Mouse (Mus musculus): ENCODE results near the gene Eif2ak2. TPM values are rescaled to one million over a fixed set of nuclear protein-coding genes. Genes with fewer than 3 reads are reported as not detected.

Gene Eif2ak2
- 3.1 and 4.2 TPM in 2 replicates for polyA plus RNA-seq (2012; rRNA removed)

DNA sequence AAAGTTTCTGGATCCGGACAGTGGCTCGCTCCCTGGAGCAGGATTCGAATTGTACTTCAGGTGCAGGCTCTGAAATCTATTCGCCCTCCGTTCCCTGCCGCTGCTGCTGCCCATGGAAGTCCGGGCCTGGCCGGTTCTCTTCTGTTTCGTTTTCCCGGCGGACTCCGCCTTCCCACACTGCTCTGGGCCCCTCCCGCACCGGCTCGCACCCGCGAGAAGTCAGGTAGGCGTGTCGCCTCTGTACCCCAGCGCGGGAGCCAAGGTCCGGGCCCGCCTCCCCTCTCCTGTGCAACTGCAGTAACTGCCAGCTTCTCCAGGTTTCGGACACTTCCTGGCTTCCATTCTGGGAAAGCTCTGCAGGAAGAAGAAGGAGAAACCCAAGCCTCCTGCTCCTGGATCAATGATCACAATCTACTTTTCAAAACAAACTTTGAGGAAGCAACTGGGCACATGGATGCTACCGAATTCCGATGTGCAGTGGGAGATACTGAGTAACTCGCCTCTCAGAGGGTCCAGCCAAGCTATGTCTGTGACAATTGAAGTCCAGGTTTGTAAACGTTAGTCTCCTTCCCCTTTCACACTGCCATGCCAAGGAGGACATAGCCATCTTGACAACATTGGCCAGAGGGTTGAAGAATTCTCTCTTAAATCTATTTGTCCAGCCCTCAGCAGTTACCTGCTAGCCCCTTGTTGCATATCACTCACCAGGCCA lies at the start of gene Eif2ak2:
Gene Eif2ak2 (minus strand): TSS at position 173 of the 712 bp plus-strand sequence.
- DNase-seq (ENCODE audit: extremely low spot score in 1 of 2, low spot score in 1 of 2): peak; percentile 11 to 53

DNA sequence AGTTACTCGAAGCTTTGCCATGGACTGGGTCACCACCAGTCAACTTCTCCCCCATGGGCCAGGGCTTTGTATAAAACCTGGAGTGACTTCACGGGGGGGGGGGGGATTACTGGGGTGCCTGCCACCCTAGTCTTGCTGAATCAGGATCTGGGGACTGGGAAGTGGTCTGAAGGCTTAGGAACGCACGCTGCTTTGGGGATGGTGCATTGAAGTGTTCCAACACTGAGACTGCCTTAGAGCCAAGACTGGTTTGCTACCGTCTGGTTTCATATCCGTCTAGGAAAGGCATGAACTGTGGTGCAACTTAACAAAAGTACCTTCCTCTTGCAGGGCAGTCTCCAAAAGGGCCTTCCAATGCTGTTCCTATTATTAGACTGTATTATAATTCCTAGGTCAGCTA lies 35.3 kb upstream of the Eif2ak2 start:
- peak; percentile 6 to 20 for DNase-seq (ENCODE audit: extremely low spot score in 1 of 2, low spot score in 1 of 2)

DNA sequence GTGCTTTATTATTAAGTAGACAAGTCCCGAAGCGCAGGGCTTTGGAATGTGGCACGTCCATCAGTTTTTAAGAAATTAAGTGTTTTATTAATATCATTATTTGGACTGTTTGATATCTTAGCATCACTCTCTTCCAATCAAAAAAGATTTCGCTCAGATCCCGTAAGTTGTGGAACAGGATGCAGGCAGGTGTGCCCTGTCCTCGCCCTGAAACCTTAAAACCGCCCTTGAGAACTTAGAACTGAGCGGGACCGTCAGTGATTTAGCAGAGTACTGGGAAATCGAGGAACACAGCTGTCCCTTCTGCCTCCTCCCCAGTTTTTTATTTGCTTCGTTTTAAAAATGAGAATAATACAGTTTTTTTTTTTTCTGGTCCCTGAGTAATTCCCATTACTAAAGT lies 34.5 kb upstream of the Eif2ak2 start:
- DNase-seq (ENCODE audit: extremely low spot score in 1 of 2, low spot score in 1 of 2): no peak

GRCm38 (mm10) chr17:78916369-78916813 lies 34.0 kb upstream of the Eif2ak2 start, which contains the start of gene Cebpzos:
TSS of gene Cebpzos (plus strand) at chr17:78916500.
- DNase-seq (ENCODE audit: extremely low spot score in 1 of 2, low spot score in 1 of 2): peak; percentile 81 to 90

DNA sequence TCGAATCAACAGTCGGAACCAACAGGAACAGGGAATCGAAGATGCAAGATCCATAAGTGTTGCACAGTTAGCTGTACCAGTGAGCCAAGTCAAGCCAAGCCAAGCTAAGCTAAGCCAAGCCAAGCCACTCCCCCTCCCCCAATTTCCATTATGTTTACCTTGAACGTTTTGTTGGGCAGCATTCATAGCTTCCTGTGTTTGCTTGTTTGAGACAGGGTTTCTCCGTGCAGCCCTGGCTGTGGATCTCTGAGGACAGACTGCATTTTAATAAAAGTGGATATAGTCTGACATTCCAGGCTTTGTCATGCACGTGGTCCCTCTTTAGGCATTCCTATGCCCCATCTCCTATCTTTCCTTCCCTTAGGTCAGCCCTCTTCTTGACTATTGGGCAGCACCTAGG lies 33.4 kb upstream of the Eif2ak2 start:
- no peak for DNase-seq (ENCODE audit: extremely low spot score in 1 of 2, low spot score in 1 of 2)

DNA sequence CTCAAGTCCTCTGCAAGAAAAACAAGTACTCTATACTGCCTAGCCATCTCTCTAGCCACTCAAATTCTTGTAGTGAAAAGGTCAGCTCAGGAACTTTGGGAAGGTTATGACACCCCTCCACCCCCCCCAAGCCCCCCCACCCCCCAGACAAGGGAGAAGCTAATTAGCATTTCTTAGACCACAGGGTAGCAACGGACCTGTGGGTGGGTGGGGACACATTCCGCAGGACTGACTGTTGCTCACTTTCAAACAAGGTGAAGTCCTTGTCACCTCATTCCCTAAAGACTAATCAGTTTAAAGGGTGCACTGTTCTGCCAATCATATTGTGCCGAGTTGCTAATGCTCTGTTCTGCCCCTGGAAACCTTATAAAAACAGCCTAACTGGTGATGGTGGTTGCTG lies 31.5 kb upstream of the Eif2ak2 start:
- no peak for DNase-seq (ENCODE audit: extremely low spot score in 1 of 2, low spot score in 1 of 2)

DNA sequence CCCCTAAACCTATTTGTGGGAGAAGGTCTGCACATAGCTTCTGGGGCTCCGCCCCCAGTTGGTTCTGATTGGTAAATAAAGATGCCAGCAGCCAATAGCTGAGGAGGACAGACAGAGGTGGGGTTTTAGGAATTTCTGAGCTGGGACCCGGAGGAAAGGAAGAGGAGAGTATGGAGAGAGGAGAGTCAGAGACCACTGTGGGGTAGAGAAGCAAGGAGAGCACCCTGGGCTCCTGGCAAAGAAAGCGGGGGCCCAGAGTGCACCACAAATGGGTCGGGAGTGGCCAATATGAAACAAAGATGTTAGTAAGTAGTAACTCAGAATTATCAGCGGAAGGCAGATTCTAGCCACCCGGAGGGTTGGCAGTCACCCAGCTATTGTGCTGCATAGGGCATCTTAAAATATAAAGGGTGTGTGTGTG lies 30.5 kb upstream of the Eif2ak2 start:
- peak in 1 of 2 experiments; percentile 27 for DNase-seq (ENCODE audit: extremely low spot score in 1 of 2, low spot score in 1 of 2)

DNA sequence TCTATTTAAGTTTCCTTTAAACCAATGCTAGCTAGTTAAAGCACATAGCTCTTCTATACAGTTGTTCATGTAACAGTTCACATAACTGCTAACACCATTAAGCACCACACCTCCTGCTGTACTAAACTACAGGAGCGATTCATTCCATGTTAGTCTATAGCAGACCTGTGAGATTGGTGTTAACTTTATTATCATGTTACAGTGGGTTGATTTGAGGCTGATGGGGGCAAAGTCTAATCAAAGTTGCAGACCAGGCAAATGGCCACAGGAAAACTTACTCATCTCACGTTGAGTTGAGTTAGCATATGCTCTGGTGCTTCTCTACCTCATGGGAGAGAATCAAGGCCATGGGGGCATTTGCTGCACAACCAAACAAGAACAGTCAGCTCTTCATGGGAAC lies 27.0 kb upstream of the Eif2ak2 start:
- no peak for DNase-seq (ENCODE audit: extremely low spot score in 1 of 2, low spot score in 1 of 2)

DNA sequence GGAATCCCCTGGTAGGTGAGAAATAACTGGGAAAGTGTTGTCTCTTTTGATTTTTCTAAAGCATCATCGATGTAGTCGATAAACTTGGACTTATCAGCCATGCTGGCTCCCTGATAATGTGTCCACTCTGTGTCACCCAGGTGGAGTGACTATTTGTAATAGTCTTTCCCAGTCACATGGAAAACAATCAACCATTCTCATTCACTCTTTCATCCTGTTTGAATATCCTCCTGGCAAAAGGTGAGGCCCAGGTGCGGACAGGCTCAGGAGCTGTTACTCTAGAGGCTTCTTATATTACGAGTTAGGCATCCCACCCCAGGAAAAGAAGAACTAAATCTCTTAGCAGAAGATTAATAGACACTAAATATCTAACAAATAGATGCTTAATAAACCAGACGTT lies 24.5 kb upstream of the Eif2ak2 start, which contains the start of gene Sult6b1:
Gene Sult6b1 (minus strand): TSS at position 101 of the 400 bp plus-strand sequence.
- no peak for DNase-seq (ENCODE audit: extremely low spot score in 1 of 2, low spot score in 1 of 2)

GRCm38 (mm10) chr17:78903158-78903557 lies 20.8 kb upstream of the Eif2ak2 start:
- no peak for DNase-seq (ENCODE audit: extremely low spot score in 1 of 2, low spot score in 1 of 2)

- peak in 1 of 2 experiments; percentile 53 for DNase-seq (ENCODE audit: extremely low spot score in 1 of 2, low spot score in 1 of 2)
Measured at GRCm38 (mm10) chr17:78895394-78895793, 13.0 kb upstream of the Eif2ak2 start.

DNA sequence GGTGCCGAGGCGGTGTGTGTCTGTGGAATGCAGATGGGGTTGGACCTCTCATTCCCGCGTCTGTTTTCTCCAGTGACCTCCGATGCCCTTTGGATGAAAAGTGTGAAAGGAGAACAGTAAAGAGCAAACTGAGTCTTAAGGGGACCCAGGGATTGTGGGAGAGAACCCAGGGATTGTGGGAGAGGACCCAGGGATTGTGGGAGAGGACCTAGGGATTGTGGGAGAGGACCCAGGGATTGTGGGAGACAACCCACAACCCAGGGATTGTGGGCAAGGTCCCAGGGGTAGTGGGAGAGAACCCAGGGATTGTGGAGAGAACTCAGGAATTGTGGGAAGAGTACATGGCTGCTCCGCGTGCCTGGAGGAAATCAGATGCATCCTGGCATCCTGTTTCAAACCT lies 12.6 kb upstream of the Eif2ak2 start:
- no peak for DNase-seq (ENCODE audit: extremely low spot score in 1 of 2, low spot score in 1 of 2)

GRCm38 (mm10) chr17:78891020-78891419 lies 8.6 kb upstream of the Eif2ak2 start:
- no peak for DNase-seq (ENCODE audit: extremely low spot score in 1 of 2, low spot score in 1 of 2)

- no peak for DNase-seq (ENCODE audit: extremely low spot score in 1 of 2, low spot score in 1 of 2)
Measured at GRCm38 (mm10) chr17:78889184-78889583, 6.8 kb upstream of the Eif2ak2 start.

DNA sequence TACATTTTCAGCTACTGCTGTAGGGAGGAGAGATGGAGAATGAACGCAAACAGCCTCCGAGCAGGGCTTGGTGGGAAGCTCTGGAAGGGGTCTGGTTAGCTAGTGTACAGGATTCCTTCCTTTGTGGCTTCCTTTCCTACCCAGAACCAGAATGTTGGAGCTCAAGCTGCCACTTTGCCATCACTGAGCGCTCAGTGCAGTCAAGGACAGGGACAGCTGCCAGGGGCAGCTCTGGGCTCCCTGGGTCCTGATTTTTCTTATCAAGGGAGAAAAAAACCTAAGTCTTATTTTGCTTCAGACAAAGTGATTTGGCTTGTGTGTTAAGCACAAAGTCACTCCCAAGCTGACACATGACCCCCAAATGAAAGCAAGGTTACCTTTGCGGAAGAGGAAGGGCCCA lies 6.2 kb upstream of the Eif2ak2 start:
- DNase-seq (ENCODE audit: extremely low spot score in 1 of 2, low spot score in 1 of 2): no peak

DNA sequence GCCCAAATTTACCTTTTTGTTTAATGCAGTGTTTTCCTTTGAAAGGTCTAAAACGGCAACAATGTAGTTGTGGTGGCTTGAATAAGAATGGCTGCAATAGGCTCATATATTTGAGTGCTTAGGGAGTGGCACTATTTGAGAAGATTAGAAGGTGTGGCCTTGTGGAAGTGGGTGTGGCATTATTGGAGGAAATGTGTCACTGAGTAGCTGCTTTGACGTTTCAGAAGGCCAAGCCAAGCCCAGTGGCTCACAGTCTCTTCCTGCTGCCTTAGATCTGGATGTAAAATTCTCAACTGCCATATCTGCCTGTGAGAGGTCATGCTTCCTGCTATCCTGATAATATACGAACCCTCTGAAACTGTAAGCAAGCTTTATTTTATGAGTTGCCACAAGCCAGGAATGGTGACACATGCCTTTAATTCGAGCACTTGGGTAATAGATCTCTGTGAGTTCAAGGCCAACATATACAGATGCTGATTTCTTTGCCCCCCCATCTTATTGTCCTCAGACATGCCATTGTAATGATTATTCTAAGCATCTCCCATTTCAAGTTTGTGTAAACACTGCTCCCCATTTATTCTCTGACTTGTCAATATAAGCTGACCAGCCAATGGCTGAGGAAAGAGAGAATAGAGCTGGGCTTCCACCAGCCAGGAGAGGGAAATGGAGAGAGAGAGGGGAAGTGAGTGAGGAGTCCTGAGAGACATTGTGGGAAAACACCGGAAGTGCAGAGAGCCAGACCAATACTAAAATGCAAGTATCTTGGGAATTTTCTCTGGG lies 3.1 kb upstream of the Eif2ak2 start:
- no peak for DNase-seq (ENCODE audit: extremely low spot score in 1 of 2, low spot score in 1 of 2)

- no peak for DNase-seq (ENCODE audit: extremely low spot score in 1 of 2, low spot score in 1 of 2)
Measured at GRCm38 (mm10) chr17:78883291-78883690, 918 bp upstream of the Eif2ak2 start.

- no peak for DNase-seq (ENCODE audit: extremely low spot score in 1 of 2, low spot score in 1 of 2)
Measured at GRCm38 (mm10) chr17:78881878-78882304, 482 bp downstream of the Eif2ak2 start.

DNA sequence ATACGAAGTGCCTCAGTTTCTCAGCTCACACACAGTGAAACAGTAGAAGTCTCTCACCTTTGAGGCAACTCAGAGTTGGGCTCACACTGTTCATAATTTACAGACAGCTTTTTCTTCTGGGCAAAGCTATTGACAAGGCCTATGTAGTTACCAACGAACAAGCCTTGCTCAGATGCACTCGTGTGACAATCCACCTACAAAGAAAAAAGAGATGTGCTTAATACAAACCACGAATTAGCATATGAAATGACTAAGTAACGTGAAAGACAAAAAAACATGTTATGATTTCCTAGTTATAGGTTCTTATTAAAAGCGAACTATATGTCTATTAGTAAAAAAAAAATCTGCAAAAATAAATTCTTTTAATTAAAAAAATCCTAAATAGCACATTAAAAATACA lies 8.5 kb downstream of the Eif2ak2 start:
- DNase-seq (ENCODE audit: extremely low spot score in 1 of 2, low spot score in 1 of 2): no peak

DNA sequence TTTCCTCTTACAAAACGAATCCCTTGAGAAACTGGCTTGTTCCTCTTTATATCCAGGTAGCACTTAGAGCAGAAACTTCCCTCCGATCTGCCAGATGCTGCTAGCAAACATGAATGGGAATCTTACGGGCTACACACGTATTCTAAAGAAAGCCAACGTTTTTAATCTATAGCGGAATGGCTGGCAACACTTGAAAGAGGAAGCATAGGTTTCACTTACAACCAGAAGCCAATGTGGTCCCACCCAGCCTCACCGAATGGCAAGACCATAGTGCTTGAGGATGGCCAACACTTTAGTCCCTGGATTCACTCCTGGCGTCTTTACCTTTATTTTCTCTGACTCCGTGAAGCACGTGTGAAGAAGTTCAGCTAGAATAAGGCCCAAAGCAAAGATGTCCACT lies 26.1 kb downstream of the Eif2ak2 start:
- DNase-seq (ENCODE audit: extremely low spot score in 1 of 2, low spot score in 1 of 2): no peak

GRCm38 (mm10) chr17:78842271-78842928 lies 40.0 kb downstream of the Eif2ak2 start:
- DNase-seq (ENCODE audit: extremely low spot score in 1 of 2, low spot score in 1 of 2): no peak

Data from frontal cortex, adult 2 months (tissue).